Mouse (Mus musculus): Measurements from ENCODE around the gene Gm4847.

GRCm38 (mm10) chr1:166681745-166682144, 34.3 kb upstream of the Gm4847 start, which contains the start of gene Fmo9:
- no peak for TF ChIP-seq CTCF (IDR thresholded peaks at IDR 0.05; ENCODE audit: insufficient read depth, low read length)
- TF ChIP-seq POLR2A (IDR thresholded peaks at IDR 0.05; ENCODE audit: borderline replicate concordance, extremely low read depth, low read depth, low read length): no peak
